Mouse (Mus musculus) neural tube, embryonic 11.5 days (tissue): ENCODE data around the gene Sprr2h. TPM values are rescaled to one million over a fixed set of nuclear protein-coding genes. Genes with fewer than 3 reads are reported as not detected.

Experiments used
- ATAC-seq: fragments of 200-750 bp; cut with Nextera tagmentation; 2 replicates; pipeline ENCODE4 v1.8.0; 2017; ENCODE audit warnings: moderate number of reproducible peaks, mild to moderate bottlenecking, moderate TSS enrichment, moderate library complexity; ENCODE audit not compliant: insufficient read depth, low FRiP score, low TSS enrichment
- DNase-seq: peaks from one replicate; pipeline ENCODE4 v3.0.0-alpha.2; 2015; ENCODE audit warnings: low spot score
- H3K27ac ChIP-seq: fragments of 300-500 bp; sonication (generic); 2 replicates; pipeline ENCODE4 v1.5.1; 2014; ENCODE audit warnings: low read depth, mild to moderate bottlenecking, low read length
- H3K27me3 ChIP-seq: fragments of 300-500 bp; sonication (generic); 2 replicates; pipeline ENCODE4 v1.6.1; 2014; ENCODE audit warnings: mild to moderate bottlenecking, low read length, mixed read lengths; ENCODE audit not compliant: control insufficient read depth, insufficient read depth
- H3K36me3 ChIP-seq: fragments of 300-500 bp; sonication (generic); 2 replicates; pipeline ENCODE4 v1.6.1; 2014; ENCODE audit warnings: mild to moderate bottlenecking, low read length, moderate library complexity, mixed read lengths; ENCODE audit not compliant: control insufficient read depth, insufficient read depth
- H3K4me1 ChIP-seq: fragments of 300-500 bp; sonication (generic); 2 replicates; pipeline ENCODE4 v1.6.1; 2014; ENCODE audit warnings: low read length, mixed read lengths; ENCODE audit not compliant: control insufficient read depth, insufficient read depth
- H3K4me2 ChIP-seq: fragments of 300-500 bp; sonication (generic); 2 replicates; pipeline ENCODE4 v1.6.1; 2014; ENCODE audit warnings: low read depth, mild to moderate bottlenecking, moderate library complexity
- H3K4me3 ChIP-seq: fragments of 300-500 bp; sonication (generic); 2 replicates; pipeline ENCODE4 v1.5.1; 2014; ENCODE audit warnings: low read depth, low read length
- H3K9ac ChIP-seq: fragments of 300-500 bp; sonication (generic); 2 replicates; pipeline ENCODE4 v1.6.1; 2014; ENCODE audit warnings: mild to moderate bottlenecking, low read length
- H3K9me3 ChIP-seq: fragments of 300-500 bp; sonication (generic); 2 replicates; pipeline ENCODE4 v1.6.1; 2016; ENCODE audit warnings: low read length; ENCODE audit not compliant: control insufficient read depth
- WGBS: fragments of 180-500 bp; shearing (Covaris S2); extraction: QIAGEN DNeasy Blood & Tissue Kit; methylation state at CpG from one replicate; pipeline ENCODE4 v1.1.7; 2014; 5-methylcytosine and 5-hydroxymethylcytosine counted together
- polyA plus RNA-seq: library from polyadenylated mRNA; unstranded; fragments of >200 nt; fragmentation: Nextera tagmentation; extraction: Ambion mirVana; gene quantifications from 2 replicates; pipeline ENCODE4 v1.2.1, GENCODE M21; 2014

The Sprr2h gene
- not detected in 2 replicates for polyA plus RNA-seq

- H3K4me2 ChIP-seq = no peak within 1 kb of the TSS
- H3K4me3 ChIP-seq = no peak within 1 kb of the TSS
- DNase-seq (no peak), ATAC-seq (no peak)
- no peaks in the 10 kb centered on the region for H3K27me3 ChIP-seq
- no peak within 1 kb of the TSS for H3K9ac ChIP-seq
- no peaks in the 10 kb centered on the region for H3K9me3 ChIP-seq
- no peaks in the 10 kb centered on the region for H3K4me1 ChIP-seq
- WGBS = 76% methylated on average over 1 of the region's 1 CpGs
- no peak within 1 kb of the TSS for H3K27ac ChIP-seq
- no peaks in the 10 kb centered on the region for H3K36me3 ChIP-seq
These were observed at the start of gene Sprr2h for GRCm38 (mm10) chr3:92385385-92385784. Gene Sprr2h, plus strand, starts transcription at chr3:92385685.

- no peak overlapping the region for H3K9ac ChIP-seq
- H3K27me3 ChIP-seq = no peaks in the 10 kb centered on the region
- H3K4me3 ChIP-seq = no peak overlapping the region
- no peaks in the 10 kb centered on the region for H3K36me3 ChIP-seq
- ATAC-seq = no peak
- 97% methylated on average over 1 of the region's 1 CpGs for WGBS
- H3K4me2 ChIP-seq = no peak overlapping the region
- H3K4me1 ChIP-seq = no peaks in the 10 kb centered on the region
- no peaks in the 10 kb centered on the region for H3K9me3 ChIP-seq
- H3K27ac ChIP-seq = no peak overlapping the region
- no peak for DNase-seq
These were observed 49.2 kb upstream of the Sprr2h start for GRCm38 (mm10) chr3:92336278-92336677.

GRCm38 (mm10) chr3:92338840-92339239 lies 46.6 kb upstream of the Sprr2h start, which contains the start of gene Sprr2d:
Gene Sprr2d, plus strand, starts transcription at chr3:92339140.
- no peak within 1 kb of the TSS for H3K9ac ChIP-seq
- no peaks in the 10 kb centered on the region for H3K9me3 ChIP-seq
- H3K4me1 ChIP-seq = no peaks in the 10 kb centered on the region
- H3K4me2 ChIP-seq = no peak within 1 kb of the TSS
- no peaks in the 10 kb centered on the region for H3K36me3 ChIP-seq
- WGBS = 92% methylated on average over 5 of the region's 5 CpGs
- no peak for ATAC-seq
- DNase-seq = no peak
- H3K27me3 ChIP-seq = no peaks in the 10 kb centered on the region
- no peak within 1 kb of the TSS for H3K27ac ChIP-seq
- H3K4me3 ChIP-seq = no peak within 1 kb of the TSS

- H3K27me3 ChIP-seq = no peaks in the 10 kb centered on the region
- H3K9ac ChIP-seq = no peak within 1 kb of the TSS
- H3K27ac ChIP-seq = no peak within 1 kb of the TSS
- no peak for DNase-seq
- ATAC-seq = no peak
- no peaks in the 10 kb centered on the region for H3K36me3 ChIP-seq
- no peaks in the 10 kb centered on the region for H3K9me3 ChIP-seq
- WGBS = 87% methylated on average over 2 of the region's 2 CpGs
- no peak within 1 kb of the TSS for H3K4me2 ChIP-seq
- no peak within 1 kb of the TSS for H3K4me3 ChIP-seq
- no peaks in the 10 kb centered on the region for H3K4me1 ChIP-seq
These were observed 33.6 kb upstream of the Sprr2h start, which contains the start of gene Sprr2e for GRCm38 (mm10) chr3:92351843-92352242. Gene Sprr2e, plus strand, starts transcription at chr3:92352143.

GRCm38 (mm10) chr3:92361619-92362018 lies 23.9 kb upstream of the Sprr2h start:
- Histone ChIP-seq H3K9ac (no peak overlapping the region), H3K27ac (no peak overlapping the region), H3K27me3 (no peaks in the 10 kb centered on the region), H3K4me1 (no peaks in the 10 kb centered on the region), H3K4me2 (no peak overlapping the region), H3K4me3 (no peak overlapping the region), H3K36me3 (no peaks in the 10 kb centered on the region), H3K9me3 (no peaks in the 10 kb centered on the region)
- DNase-seq (no peak), ATAC-seq (no peak)

- 78% methylated on average over 3 of the region's 3 CpGs for WGBS
- H3K27me3 ChIP-seq = no peaks in the 10 kb centered on the region
These were observed 20.6 kb upstream of the Sprr2h start, which contains the start of gene Sprr2f for GRCm38 (mm10) chr3:92364887-92365286. Gene Sprr2f, plus strand, starts transcription at chr3:92365187.

GRCm38 (mm10) chr3:92373613-92374012 lies 11.9 kb upstream of the Sprr2h start:
- Histone ChIP-seq H3K9me3 (no peaks in the 10 kb centered on the region), H3K4me3 (no peak overlapping the region), H3K27ac (no peak overlapping the region), H3K4me2 (no peak overlapping the region), H3K4me1 (no peaks in the 10 kb centered on the region), H3K9ac (no peak overlapping the region), H3K27me3 (no peaks in the 10 kb centered on the region), H3K36me3 (no peaks in the 10 kb centered on the region)
- DNase-seq (no peak), ATAC-seq (no peak)
- WGBS = 83% methylated on average over 2 of the region's 2 CpGs

More at GRCm38 (mm10) chr3:92364887-92365286, 20.6 kb upstream of the Sprr2h start, which contains the start of gene Sprr2f:
- H3K4me2 ChIP-seq = no peak within 1 kb of the TSS
- H3K9ac ChIP-seq = no peak within 1 kb of the TSS
- H3K4me3 ChIP-seq = no peak within 1 kb of the TSS
- no peaks in the 10 kb centered on the region for H3K36me3 ChIP-seq
- H3K9me3 ChIP-seq = no peaks in the 10 kb centered on the region
- H3K4me1 ChIP-seq = no peaks in the 10 kb centered on the region
- no peak for DNase-seq
- H3K27ac ChIP-seq = no peak within 1 kb of the TSS
- no peak for ATAC-seq

- no peak for DNase-seq
- no peak overlapping the region for H3K4me2 ChIP-seq
- H3K9me3 ChIP-seq = no peaks in the 10 kb centered on the region
- H3K27ac ChIP-seq = no peak overlapping the region
- H3K4me3 ChIP-seq = no peak overlapping the region
- no peaks in the 10 kb centered on the region for H3K36me3 ChIP-seq
- no peaks in the 10 kb centered on the region for H3K27me3 ChIP-seq
- ATAC-seq = no peak
- WGBS = 64% methylated on average over 1 of the region's 1 CpGs
- no peak overlapping the region for H3K9ac ChIP-seq
- no peaks in the 10 kb centered on the region for H3K4me1 ChIP-seq
These were observed 8.8 kb downstream of the Sprr2h start for GRCm38 (mm10) chr3:92394301-92394700.

- ATAC-seq (no peak), DNase-seq (no peak)
- H3K4me2 ChIP-seq = no peak within 1 kb of the TSS
- H3K9me3 ChIP-seq = no peaks in the 10 kb centered on the region
- no peaks in the 10 kb centered on the region for H3K4me1 ChIP-seq
- no peaks in the 10 kb centered on the region for H3K36me3 ChIP-seq
- no peak within 1 kb of the TSS for H3K27ac ChIP-seq
- no peak within 1 kb of the TSS for H3K9ac ChIP-seq
- no peaks in the 10 kb centered on the region for H3K27me3 ChIP-seq
- WGBS = 90% methylated on average over 2 of the region's 2 CpGs
- no peak within 1 kb of the TSS for H3K4me3 ChIP-seq
These were observed 22.2 kb downstream of the Sprr2h start, which contains the start of gene Sprr2i for GRCm38 (mm10) chr3:92407691-92408090. Gene Sprr2i, plus strand, starts transcription at chr3:92407991.
